Mouse (Mus musculus) ES-E14 (cell line): ENCODE measurements around the gene Cyb561.

ENCODE experiments used
- CHD2 ChIP-seq: IDR thresholded peaks from 2 replicates; pipeline ENCODE4 v1.6.1; 2014; ENCODE audit warnings: mild to moderate bottlenecking, low read depth, low read length, inconsistent platforms
- MAFK ChIP-seq: IDR thresholded peaks from 2 replicates; pipeline ENCODE4 v1.6.1; 2014; ENCODE audit warnings: mild to moderate bottlenecking, low read depth, low read length, inconsistent platforms; ENCODE audit not compliant: insufficient read depth

DNA sequence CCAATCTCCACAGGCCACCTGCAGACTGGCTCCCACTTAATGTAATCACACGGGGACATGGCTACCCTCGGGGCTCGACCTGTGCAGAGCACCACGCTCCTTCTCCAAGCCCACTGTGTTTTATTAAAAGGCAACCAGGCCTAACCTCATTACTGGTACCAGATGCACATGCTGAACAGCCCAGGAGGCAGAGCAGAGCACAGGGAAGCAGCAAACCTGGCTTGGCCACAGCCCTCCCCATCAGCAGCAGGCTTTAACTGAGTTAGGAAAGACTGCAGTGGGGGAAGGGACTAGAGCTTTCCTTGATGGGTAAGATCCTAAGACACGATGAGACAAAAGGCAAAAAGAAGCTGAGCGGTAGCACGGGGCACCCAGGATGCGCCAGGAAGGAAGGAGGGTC is 11.2 kb downstream of the Cyb561 start:
- TF ChIP-seq CHD2, result no peak
- TF ChIP-seq MAFK, result no peak
